Mouse (Mus musculus): ENCODE results near the gene Samm50.

Samm50 gene

GRCm38 (mm10) chr15:84235646-84236045 lies 43.6 kb downstream of the Samm50 start:
- no peak for DNase-seq (ENCODE audit: low read depth, low spot score)

- no peak for DNase-seq (ENCODE audit: low read depth, low spot score)
These were observed 46.5 kb downstream of the Samm50 start for GRCm38 (mm10) chr15:84238552-84238951.

- DNase-seq (ENCODE audit: low read depth, low spot score), result no peak
These were observed 47.0 kb downstream of the Samm50 start for GRCm38 (mm10) chr15:84238991-84239401.

- no peak for DNase-seq (ENCODE audit: low read depth, low spot score)
These were observed 49.5 kb downstream of the Samm50 start for GRCm38 (mm10) chr15:84241520-84241919.

GRCm38 (mm10) chr15:84245104-84245503 lies 53.1 kb downstream of the Samm50 start:
- DNase-seq (ENCODE audit: low read depth, low spot score), result no peak

GRCm38 (mm10) chr15:84246195-84246594 lies 54.2 kb downstream of the Samm50 start:
- no peak for DNase-seq (ENCODE audit: low read depth, low spot score)

- no peak for DNase-seq (ENCODE audit: low read depth, low spot score)
These were observed 55.3 kb downstream of the Samm50 start for GRCm38 (mm10) chr15:84247309-84247708.

- DNase-seq (ENCODE audit: low read depth, low spot score), result no peak
These were observed 59.2 kb downstream of the Samm50 start for GRCm38 (mm10) chr15:84251227-84251626.

- DNase-seq (ENCODE audit: low read depth, low spot score), result no peak
These were observed 60.6 kb downstream of the Samm50 start for GRCm38 (mm10) chr15:84252645-84253044.

- no peak for DNase-seq (ENCODE audit: low read depth, low spot score)
These were observed 61.7 kb downstream of the Samm50 start for GRCm38 (mm10) chr15:84253757-84254156.

GRCm38 (mm10) chr15:84254387-84254786 lies 62.3 kb downstream of the Samm50 start:
- DNase-seq (ENCODE audit: low read depth, low spot score), result no peak

- DNase-seq (ENCODE audit: low read depth, low spot score), result no peak
These were observed 64.3 kb downstream of the Samm50 start for GRCm38 (mm10) chr15:84256254-84256850.

- DNase-seq (ENCODE audit: low read depth, low spot score), result no peak
These were observed 64.8 kb downstream of the Samm50 start for GRCm38 (mm10) chr15:84256864-84257263.

- no peak for DNase-seq (ENCODE audit: low read depth, low spot score)
These were observed 66.7 kb downstream of the Samm50 start for GRCm38 (mm10) chr15:84258602-84259355.

- peak; percentile 54 for DNase-seq (ENCODE audit: low read depth, low spot score)
These were observed 68.2 kb downstream of the Samm50 start for GRCm38 (mm10) chr15:84260123-84260822.

- DNase-seq (ENCODE audit: low read depth, low spot score), result no peak
These were observed 70.6 kb downstream of the Samm50 start for GRCm38 (mm10) chr15:84262630-84263029.

- no peak for DNase-seq (ENCODE audit: low read depth, low spot score)
These were observed 71.5 kb downstream of the Samm50 start for GRCm38 (mm10) chr15:84263573-84263972.

GRCm38 (mm10) chr15:84265141-84265540 lies 73.1 kb downstream of the Samm50 start:
- no peak for DNase-seq (ENCODE audit: low read depth, low spot score)

- DNase-seq (ENCODE audit: low read depth, low spot score), result no peak
These were observed 74.2 kb downstream of the Samm50 start for GRCm38 (mm10) chr15:84266290-84266689.

Measured in embryo, embryonic 11.5 days (tissue).